Mouse (Mus musculus) ES-E14 (cell line): ENCODE results near the gene Fstl3. TPM values are rescaled to one million over a fixed set of nuclear protein-coding genes. Genes with fewer than 3 reads are reported as not detected.

Source experiments
- DNase-seq: peaks from one replicate; pipeline ENCODE4 v3.0.0-alpha.2; 2013; ENCODE audit warnings: low read depth, low spot score
- H3K27ac ChIP-seq: 2 replicates; pipeline ENCODE4 v1.5.1; 2012; ENCODE audit warnings: low read depth, mild to moderate bottlenecking, low read length, moderate library complexity, mixed read lengths; ENCODE audit not compliant: poor library complexity, insufficient read depth, severe bottlenecking
- H3K36me3 ChIP-seq: 2 replicates; pipeline ENCODE4 v1.6.1; 2012; ENCODE audit warnings: mild to moderate bottlenecking, low read length, moderate library complexity, mixed read lengths; ENCODE audit not compliant: control insufficient read depth, poor library complexity, insufficient read depth, severe bottlenecking
- H3K4me1 ChIP-seq, 2 experiments: fragments of 150-350 bp in 1 of 2; sonication (generic) in 1 of 2; 2 replicates each; pipeline ENCODE4 v1.6.1; 2012; ENCODE audit warnings: low read length in 2 of 2, mild to moderate bottlenecking in 1 of 2, mixed read lengths in 1 of 2; ENCODE audit not compliant: control insufficient read depth in 2 of 2, insufficient read depth in 2 of 2, poor library complexity in 1 of 2
- H3K4me3 ChIP-seq, 2 experiments: fragments of 150-350 bp in 1 of 2; sonication (generic) in 1 of 2; 2 replicates each; pipeline ENCODE4 v1.5.1; 2012; ENCODE audit warnings: low read length in 2 of 2, low read depth in 1 of 2, mild to moderate bottlenecking in 1 of 2, mixed read lengths in 1 of 2; ENCODE audit not compliant: insufficient read depth in 1 of 2, poor library complexity in 1 of 2, severe bottlenecking in 1 of 2
- H3K9ac ChIP-seq: 2 replicates; pipeline ENCODE4 v1.6.1; 2012; ENCODE audit warnings: low read depth, mild to moderate bottlenecking, low read length, mixed read lengths; ENCODE audit not compliant: poor library complexity, insufficient read depth, severe bottlenecking
- H3K9me3 ChIP-seq: fragments of 150-350 bp; sonication (generic); 2 replicates; pipeline ENCODE4 v1.6.1; 2012; ENCODE audit warnings: low read depth, mild to moderate bottlenecking, low read length; ENCODE audit not compliant: control insufficient read depth, insufficient read depth
- CHD2 ChIP-seq: IDR thresholded peaks from 2 replicates; pipeline ENCODE4 v1.6.1; 2014; ENCODE audit warnings: mild to moderate bottlenecking, low read depth, low read length, inconsistent platforms
- HCFC1 ChIP-seq: IDR thresholded peaks from 2 replicates; pipeline ENCODE4 v1.6.1; 2012; ENCODE audit warnings: low read length, inconsistent platforms, borderline replicate concordance; ENCODE audit not compliant: insufficient read depth
- MAFK ChIP-seq: IDR thresholded peaks from 2 replicates; pipeline ENCODE4 v1.6.1; 2014; ENCODE audit warnings: mild to moderate bottlenecking, low read depth, low read length, inconsistent platforms; ENCODE audit not compliant: insufficient read depth
- ZC3H11A ChIP-seq: IDR thresholded peaks from 2 replicates; pipeline ENCODE4 v1.6.1; 2012; ENCODE audit warnings: low read depth, mild to moderate bottlenecking, inconsistent platforms, low read length, borderline replicate concordance
- ZNF384 ChIP-seq: IDR thresholded peaks from 2 replicates; pipeline ENCODE4 v1.6.1; 2012; ENCODE audit warnings: low read depth, low read length, inconsistent platforms
- in situ Hi-C, 2 experiments: fragments of 600-800 bp; cut with MboI; formaldehyde crosslinking; loops; one replicate each; pipeline ENCODE4 v1.15.1; 2025; ENCODE audit warnings: low sequenced_read_pairs in 2 of 2, inconsistent platforms in 1 of 2; ENCODE audit not compliant: unreplicated experiment in 2 of 2
- total RNA-seq: library from RNA; depleted of rRNA; stranded (reverse); fragments of 300-350 nt; gene quantifications from 2 replicates; pipeline ENCODE4 v1.2.3, GENCODE M21; 2012

Gene Fstl3
- total RNA-seq, 1 experiment, result 7.1 TPM

GRCm38 (mm10) chr10:79818225-79818624 lies 41.2 kb downstream of the Fstl3 start:
- in situ Hi-C loops, result no loop called here
- Histone ChIP-seq H3K9ac (no peak overlapping the region), H3K9me3 (no peaks in the 10 kb centered on the region), H3K27ac (no peak overlapping the region), H3K36me3 (no peaks in the 10 kb centered on the region), H3K4me1 (peaks cover 4 to 22% of the 10 kb centered on the region in 2 experiments; a peak in 3 of 4 replicates), H3K4me3 (no peak overlapping the region)
- TF ChIP-seq MAFK (no peak), CHD2 (no peak), HCFC1 (no peak), ZNF384 (no peak), ZC3H11A (no peak)
- no peak for DNase-seq

- no peak for TF ChIP-seq ZNF384
- TF ChIP-seq ZC3H11A, result no peak
- no peak for TF ChIP-seq HCFC1
- TF ChIP-seq MAFK, result no peak
- TF ChIP-seq CHD2, result no peak
- H3K9ac ChIP-seq, result no peak overlapping the region
- no peaks in the 10 kb centered on the region for H3K36me3 ChIP-seq
- in situ Hi-C loops, result no loop called here
- no peak overlapping the region for H3K4me3 ChIP-seq
- H3K4me1 ChIP-seq, result peaks cover 4 to 31% of the 10 kb centered on the region in 2 experiments; a peak in 3 of 4 replicates
- no peaks in the 10 kb centered on the region for H3K9me3 ChIP-seq
- no peak for DNase-seq
- no peak overlapping the region for H3K27ac ChIP-seq
Observed at GRCm38 (mm10) chr10:79819606-79820005, 42.5 kb downstream of the Fstl3 start.

GRCm38 (mm10) chr10:79820277-79820676 lies 43.2 kb downstream of the Fstl3 start:
- Histone ChIP-seq H3K9ac (no peak overlapping the region), H3K4me1 (peaks cover 4 to 34% of the 10 kb centered on the region in 2 experiments; a peak in 3 of 4 replicates), H3K4me3 (no peak overlapping the region), H3K27ac (no peak overlapping the region), H3K9me3 (no peaks in the 10 kb centered on the region), H3K36me3 (no peaks in the 10 kb centered on the region)
- TF ChIP-seq CHD2, result no peak
- TF ChIP-seq ZC3H11A, result no peak
- no peak for TF ChIP-seq HCFC1
- no peak for TF ChIP-seq ZNF384
- TF ChIP-seq MAFK, result no peak
- in situ Hi-C loops, result no loop called here
- DNase-seq, result no peak

GRCm38 (mm10) chr10:79820782-79821181 lies 43.7 kb downstream of the Fstl3 start, which contains the start of gene Misp:
Gene Misp, plus strand, starts transcription at chr10:79820989.
- in situ Hi-C loops, result no loop called here
- no peaks in the 10 kb centered on the region for H3K36me3 ChIP-seq
- H3K27ac ChIP-seq, result no peak within 1 kb of the TSS
- TF ChIP-seq MAFK, result no peak
- TF ChIP-seq ZNF384, result peak; percentile 61
- DNase-seq, result no peak
- H3K9me3 ChIP-seq, result no peaks in the 10 kb centered on the region
- H3K9ac ChIP-seq, result no peak within 1 kb of the TSS
- no peak within 1 kb of the TSS for H3K4me3 ChIP-seq
- peaks cover 4 to 34% of the 10 kb centered on the region in 2 experiments; a peak in 3 of 4 replicates for H3K4me1 ChIP-seq

DNA sequence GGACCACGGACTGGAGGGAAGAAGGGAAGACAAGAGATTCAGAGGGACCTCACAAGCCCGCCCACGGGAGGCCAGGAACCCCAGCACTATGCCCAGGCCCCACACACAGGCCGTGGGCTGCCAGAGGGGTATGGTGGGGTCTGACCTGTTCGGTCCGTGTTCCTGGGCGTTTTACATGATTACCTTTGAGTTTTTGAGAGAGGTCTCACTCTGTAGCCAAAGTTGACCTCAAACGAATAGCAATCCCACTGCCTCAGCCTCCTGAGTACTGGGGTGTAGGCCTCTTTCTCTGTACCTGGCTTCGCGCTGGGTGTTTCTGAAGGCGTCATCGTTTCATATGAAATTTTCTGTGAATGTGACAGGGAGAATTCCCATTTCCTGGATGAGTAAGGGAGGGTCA lies 44.7 kb downstream of the Fstl3 start:
- in situ Hi-C loops, result no loop called here
- H3K9ac ChIP-seq, result no peak overlapping the region
- H3K9me3 ChIP-seq, result no peaks in the 10 kb centered on the region

More for the DNA sequence above, 44.7 kb downstream of the Fstl3 start:
- TF ChIP-seq ZNF384 (no peak), HCFC1 (no peak), ZC3H11A (no peak), CHD2 (no peak), MAFK (no peak)
- no peak overlapping the region for H3K27ac ChIP-seq
- H3K36me3 ChIP-seq, result no peaks in the 10 kb centered on the region
- peaks cover 4 to 34% of the 10 kb centered on the region in 2 experiments; a peak in 3 of 4 replicates for H3K4me1 ChIP-seq
- no peak overlapping the region for H3K4me3 ChIP-seq
- no peak for DNase-seq
